Mouse (Mus musculus) testis, postnatal 14 days (tissue): Measurements from ENCODE around the gene Ceacam12.
"Not testable (repeated sequence)": the region's sequence is repeated elsewhere in the genome, so short reads cannot be mapped to it uniquely, and the experiment has no call there.

Experiments used
- DNase-seq: peaks from one replicate; pipeline ENCODE4 v3.0.0; 2021; ENCODE audit warnings: low spot score

Gene Ceacam12

DNA sequence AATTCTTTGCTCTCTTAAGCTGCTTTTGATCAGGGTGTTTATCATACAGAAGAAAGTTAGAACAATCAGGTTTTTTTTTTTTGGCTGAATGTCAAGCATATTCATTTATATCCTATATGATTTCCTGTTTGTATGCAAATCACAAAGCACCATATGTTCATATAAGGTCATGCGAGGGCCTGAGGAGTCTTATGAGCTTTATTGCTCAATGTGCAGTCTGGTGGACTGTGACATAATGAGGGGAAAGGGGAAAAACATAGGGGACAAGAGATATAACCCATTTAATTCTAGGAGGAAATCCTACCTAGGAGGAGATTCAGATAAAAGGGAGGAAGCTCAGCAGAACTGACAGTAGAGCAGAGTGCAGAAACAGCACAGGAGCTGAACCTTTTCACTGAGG lies at the start of gene Ceacam12:
TSS of gene Ceacam12 (plus strand) at position 301 of the 400 bp plus-strand sequence.
- no peak for DNase-seq

DNA sequence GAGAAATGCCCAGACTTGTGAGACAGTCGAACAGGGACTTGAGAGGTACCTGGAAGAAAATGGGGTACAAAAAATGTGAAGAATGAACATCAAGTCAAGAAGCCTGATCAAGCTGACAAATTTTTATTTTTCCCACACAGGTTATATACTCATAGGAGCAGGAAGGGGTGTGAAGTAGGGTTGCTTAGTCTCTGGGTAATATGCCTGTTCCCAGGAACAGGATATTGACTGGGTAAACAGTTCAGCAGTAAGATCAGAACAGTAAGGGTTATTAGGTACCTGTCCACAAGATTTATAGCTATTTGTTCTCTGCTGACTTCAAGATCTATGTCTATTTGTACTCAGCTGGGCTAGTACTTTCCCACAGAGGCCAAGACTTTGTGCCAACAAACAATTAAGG lies 8.1 kb downstream of the Ceacam12 start:
- not testable (repeated sequence) for DNase-seq

DNA sequence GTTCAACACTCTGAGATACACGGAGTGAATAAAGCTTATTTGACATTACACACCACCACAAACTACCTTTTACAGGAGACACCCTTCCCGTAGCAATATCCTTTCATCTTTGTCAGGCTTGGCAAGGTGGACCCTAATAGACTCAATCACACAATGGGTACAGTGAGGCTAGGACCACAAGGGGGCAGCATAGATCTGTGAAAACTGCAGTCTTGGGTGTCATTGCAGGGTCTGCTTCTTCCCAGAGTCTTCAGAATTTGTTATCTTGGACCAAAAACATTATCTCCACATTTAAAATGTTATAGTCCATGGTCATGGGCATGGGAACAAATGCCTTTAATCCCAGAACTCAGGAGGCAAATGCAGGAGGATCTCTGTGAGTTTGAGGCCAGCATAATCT lies 35.1 kb downstream of the Ceacam12 start:
- no peak for DNase-seq
